Mouse (Mus musculus) spleen, adult 12 weeks (tissue): ENCODE data around the gene Rtkn.
"Not testable (repeated sequence)": the region's sequence is repeated elsewhere in the genome, so short reads cannot be mapped to it uniquely, and the experiment has no call there.

Experiments used
- DNase-seq: peaks from one replicate; pipeline ENCODE4 v3.0.0; 2022; ENCODE audit warnings: low spot score

The Rtkn gene

GRCm38 (mm10) chr6:83138056-83138455 is 2.8 kb downstream of the Rtkn start:
- no peak for DNase-seq

GRCm38 (mm10) chr6:83140044-83140443 is 4.8 kb downstream of the Rtkn start:
- DNase-seq: no peak

GRCm38 (mm10) chr6:83141636-83142035 is 6.4 kb downstream of the Rtkn start:
- no peak for DNase-seq

GRCm38 (mm10) chr6:83142211-83142731 is 7.0 kb downstream of the Rtkn start:
- DNase-seq: no peak

- no peak for DNase-seq
Observed at GRCm38 (mm10) chr6:83142886-83143285, 7.6 kb downstream of the Rtkn start.

GRCm38 (mm10) chr6:83145209-83145608 is 9.9 kb downstream of the Rtkn start:
- no peak for DNase-seq

- no peak for DNase-seq
Observed at GRCm38 (mm10) chr6:83145805-83146204, 10.5 kb downstream of the Rtkn start.

- no peak for DNase-seq
Observed at GRCm38 (mm10) chr6:83147280-83147679, 12.0 kb downstream of the Rtkn start.

- DNase-seq: no peak
Observed at GRCm38 (mm10) chr6:83151721-83152120, 16.5 kb downstream of the Rtkn start.

GRCm38 (mm10) chr6:83153038-83153437 is 17.8 kb downstream of the Rtkn start:
- DNase-seq: no peak

- no peak for DNase-seq
Observed at GRCm38 (mm10) chr6:83153485-83153884, 18.2 kb downstream of the Rtkn start.

GRCm38 (mm10) chr6:83155552-83156238 is 20.4 kb downstream of the Rtkn start:
- no peak for DNase-seq

GRCm38 (mm10) chr6:83156259-83156684 is 21.0 kb downstream of the Rtkn start, which contains the start of the genes Wdr54 and 1700003E16Rik:
Wdr54 (minus strand) TSS chr6:83156397.
1700003E16Rik (plus strand) TSS chr6:83156404.
- no peak for DNase-seq

- DNase-seq: not testable (repeated sequence)
Observed at GRCm38 (mm10) chr6:83159456-83159855, 24.2 kb downstream of the Rtkn start.

- DNase-seq: no peak
Observed at GRCm38 (mm10) chr6:83161442-83161841, 26.2 kb downstream of the Rtkn start.

- DNase-seq: no peak
Observed at GRCm38 (mm10) chr6:83161921-83162641, 26.8 kb downstream of the Rtkn start.

GRCm38 (mm10) chr6:83162701-83163100 is 27.4 kb downstream of the Rtkn start:
- DNase-seq: peak; percentile 17

- DNase-seq: no peak
Observed at GRCm38 (mm10) chr6:83165026-83165606, 29.9 kb downstream of the Rtkn start.

GRCm38 (mm10) chr6:83165607-83166242 is 30.5 kb downstream of the Rtkn start, which contains the start of gene Dctn1:
Dctn1 (plus strand) TSS chr6:83165920.
- peak; percentile 92 for DNase-seq

GRCm38 (mm10) chr6:83166243-83166630 is 31.0 kb downstream of the Rtkn start:
- DNase-seq: no peak

GRCm38 (mm10) chr6:83169872-83170271 is 34.6 kb downstream of the Rtkn start:
- DNase-seq: no peak

- DNase-seq: no peak
Observed at GRCm38 (mm10) chr6:83171063-83171462, 35.8 kb downstream of the Rtkn start.
